Mouse (Mus musculus) liver, adult (tissue): Measurements from ENCODE around the gene Nrxn3.

Source experiments
- GATA4 ChIP-seq: IDR thresholded peaks from 2 replicates; pipeline ENCODE4 v1.6.1; 2014; ENCODE audit warnings: mild to moderate bottlenecking, low read length; ENCODE audit not compliant: insufficient replicate concordance

The Nrxn3 gene

GRCm38 (mm10) chr12:89719194-89720080, 996.8 kb downstream of the Nrxn3 start:
- no peak for TF ChIP-seq GATA4

GRCm38 (mm10) chr12:89720945-89721344, 998.3 kb downstream of the Nrxn3 start:
- TF ChIP-seq GATA4, result no peak

- TF ChIP-seq GATA4, result no peak
These were observed 999.8 kb downstream of the Nrxn3 start for GRCm38 (mm10) chr12:89722462-89722861.

- no peak for TF ChIP-seq GATA4
These were observed 1001.4 kb downstream of the Nrxn3 start for GRCm38 (mm10) chr12:89724048-89724447.

GRCm38 (mm10) chr12:89742326-89742725, 1019.6 kb downstream of the Nrxn3 start:
- no peak for TF ChIP-seq GATA4

GRCm38 (mm10) chr12:89742796-89743195, 1020.1 kb downstream of the Nrxn3 start:
- no peak for TF ChIP-seq GATA4

GRCm38 (mm10) chr12:89764191-89765082, 1041.8 kb downstream of the Nrxn3 start:
- no peak for TF ChIP-seq GATA4

GRCm38 (mm10) chr12:89765179-89765578, 1042.5 kb downstream of the Nrxn3 start:
- TF ChIP-seq GATA4, result no peak

- no peak for TF ChIP-seq GATA4
These were observed 1066.1 kb downstream of the Nrxn3 start for GRCm38 (mm10) chr12:89788794-89789193.

- TF ChIP-seq GATA4, result no peak
These were observed 1067.3 kb downstream of the Nrxn3 start for GRCm38 (mm10) chr12:89789981-89790380.

GRCm38 (mm10) chr12:89791829-89792228, 1069.2 kb downstream of the Nrxn3 start:
- TF ChIP-seq GATA4, result no peak

GRCm38 (mm10) chr12:89794741-89795140, 1072.1 kb downstream of the Nrxn3 start:
- TF ChIP-seq GATA4, result no peak

- no peak for TF ChIP-seq GATA4
These were observed 1085.5 kb downstream of the Nrxn3 start for GRCm38 (mm10) chr12:89808217-89808616.

- TF ChIP-seq GATA4, result no peak
These were observed 1087.5 kb downstream of the Nrxn3 start for GRCm38 (mm10) chr12:89810146-89810545.

GRCm38 (mm10) chr12:89811815-89812549, 1089.3 kb downstream of the Nrxn3 start:
- no peak for TF ChIP-seq GATA4
